Mouse (Mus musculus): Measurements from ENCODE around the gene Ablim1. TPM values are rescaled to one million over a fixed set of nuclear protein-coding genes. Genes with fewer than 3 reads are reported as not detected.
A peak's percentile ranks its signal among the peaks of the same experiment; 100 is the strongest.

Gene Ablim1
- total and polyA plus RNA-seq, 3 experiments = 101 to 454 (median 418) TPM

GRCm38 (mm10) chr19:57266374-57267085 is 48.2 kb downstream of the Ablim1 start:
- TF ChIP-seq POLR2A (IDR thresholded peaks at IDR 0.05; ENCODE audit: insufficient read depth, low read depth, low read length) (peak; percentile 52; the same call in 1 of the 2 replicates), EP300 (IDR thresholded peaks at IDR 0.05; ENCODE audit: insufficient read depth, low read depth, low read length) (peak; percentile 94), CTCF (IDR thresholded peaks at IDR 0.05) (peak; percentile 44)
- peaks cover 6% of the 10 kb centered on the region for H3K79me2 ChIP-seq (replicated peaks; ENCODE audit: control insufficient read depth, insufficient read depth, low read length)
- no peak overlapping the region for H3K4me3 ChIP-seq
- H3K27me3 ChIP-seq (ENCODE audit: control insufficient read depth, insufficient read depth, low read length) = no peaks in the 10 kb centered on the region
- peaks cover 41% of the 10 kb centered on the region for H3K36me3 ChIP-seq (ENCODE audit: control insufficient read depth, insufficient read depth, low read length)
- peak; percentile 56 to 74 for DNase-seq
- peaks cover 42% of the 10 kb centered on the region for H3K4me1 ChIP-seq (ENCODE audit: control insufficient read depth, insufficient read depth, low read length)
- intact Hi-C loops (cut with DNase I) = loop anchor here (1.0 to 2.0 kb wide), 4 partner anchors 28 to 69 kb away; partner anchors contain the start of gene Ablim1
- H3K9ac ChIP-seq (ENCODE audit: low read depth, low read length) = no peak overlapping the region
- 24% methylated on average over 10 of the region's 10 CpGs for WGBS
- H3K27ac ChIP-seq = peak overlapping the region; percentile 93

DNA sequence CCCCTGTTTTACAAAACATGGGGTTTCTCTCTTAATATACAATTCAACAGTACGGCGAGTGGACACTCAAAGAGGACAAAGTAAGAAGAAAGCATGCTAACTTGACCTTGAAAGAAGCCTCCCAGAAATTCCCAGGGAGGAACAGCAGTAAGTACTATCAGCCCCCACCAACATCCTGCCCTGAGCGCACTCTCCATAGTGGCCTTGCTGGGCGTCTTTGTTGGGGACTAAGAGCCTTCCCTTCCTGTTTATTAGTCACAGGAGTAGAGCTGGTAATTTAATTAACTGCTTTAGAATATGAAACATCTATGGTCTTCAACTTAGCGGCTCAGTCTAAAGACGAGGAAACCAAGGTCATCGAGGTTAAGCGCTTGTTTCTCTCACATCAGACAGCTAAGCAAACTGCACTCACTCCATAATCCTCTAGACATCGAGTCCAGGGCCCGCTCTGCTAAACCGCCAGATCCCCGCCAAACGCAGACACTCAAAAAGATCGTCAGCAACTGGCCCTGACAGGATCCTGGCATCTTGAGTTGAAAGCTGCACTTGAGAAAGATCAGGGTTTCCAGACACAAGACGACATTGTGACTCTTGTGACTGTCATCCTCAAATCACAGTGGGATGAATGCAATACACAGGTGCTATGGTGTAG is 50.3 kb downstream of the Ablim1 start:
- no peak for TF ChIP-seq CTCF (IDR thresholded peaks at IDR 0.05)
- TF ChIP-seq EP300 (IDR thresholded peaks at IDR 0.05; ENCODE audit: insufficient read depth, low read depth, low read length) = 0 out of 2 replicates have a peak, but pooled peaks have one; percentile 80
- no peak; the same call in 1 of the 2 replicates for TF ChIP-seq POLR2A (IDR thresholded peaks at IDR 0.05; ENCODE audit: insufficient read depth, low read depth, low read length)
- Histone ChIP-seq H3K4me3 (peak overlapping the region; percentile 34; the same call in 1 of the 2 replicates), H3K36me3 (ENCODE audit: control insufficient read depth, insufficient read depth, low read length) (peaks cover 24% of the 10 kb centered on the region), H3K27ac (peak overlapping the region; percentile 93), H3K4me1 (ENCODE audit: control insufficient read depth, insufficient read depth, low read length) (peaks cover 35% of the 10 kb centered on the region), H3K9ac (ENCODE audit: low read depth, low read length) (peak overlapping the region; percentile 57), H3K79me2 (replicated peaks; ENCODE audit: control insufficient read depth, insufficient read depth, low read length) (peaks cover 4% of the 10 kb centered on the region), H3K27me3 (ENCODE audit: control insufficient read depth, insufficient read depth, low read length) (no peaks in the 10 kb centered on the region)
- intact Hi-C loops (cut with DNase I) = loop anchor here (5.0 kb wide), 2 partner anchors 42 to 102 kb away; no protein-coding TSS in a partner anchor
- DNase-seq = peak; percentile 56 to 61
- 32% methylated on average over 15 of the region's 15 CpGs for WGBS

DNA sequence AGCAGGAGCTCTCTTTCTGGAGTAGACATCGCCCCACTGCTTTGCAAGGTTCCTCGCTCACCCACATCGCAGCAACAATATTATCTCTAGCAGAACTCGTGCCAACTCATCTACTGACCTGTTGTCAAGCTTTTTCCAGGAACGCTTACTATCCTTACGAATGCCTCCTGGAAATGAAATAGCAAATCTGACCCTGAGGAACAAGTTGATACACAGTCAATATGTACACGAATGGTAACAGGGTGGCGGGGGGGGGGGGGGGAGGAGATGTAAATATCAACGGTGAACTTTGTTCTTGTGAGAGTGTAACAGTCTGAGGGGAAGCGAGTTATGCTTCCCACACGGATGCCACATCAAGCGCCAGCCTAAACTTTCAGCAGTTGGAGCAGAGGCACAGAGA is 56.9 kb downstream of the Ablim1 start:
- WGBS = 53% methylated on average over 12 of the region's 12 CpGs
- H3K4me1 ChIP-seq (ENCODE audit: control insufficient read depth, insufficient read depth, low read length) = peaks cover 17% of the 10 kb centered on the region
- TF ChIP-seq CTCF (IDR thresholded peaks at IDR 0.05) (no peak), POLR2A (IDR thresholded peaks at IDR 0.05; ENCODE audit: insufficient read depth, low read depth, low read length) (no peak), EP300 (IDR thresholded peaks at IDR 0.05; ENCODE audit: insufficient read depth, low read depth, low read length) (no peak)
- peak overlapping the region; percentile 43; the same call in 1 of the 2 replicates for H3K27ac ChIP-seq
- H3K36me3 ChIP-seq (ENCODE audit: control insufficient read depth, insufficient read depth, low read length) = peaks cover 32% of the 10 kb centered on the region
- intact Hi-C loops (cut with DNase I) = no loop called here
- no peak overlapping the region for H3K4me3 ChIP-seq
- no peaks in the 10 kb centered on the region for H3K27me3 ChIP-seq (ENCODE audit: control insufficient read depth, insufficient read depth, low read length)
- H3K79me2 ChIP-seq (replicated peaks; ENCODE audit: control insufficient read depth, insufficient read depth, low read length) = peaks cover 6% of the 10 kb centered on the region
- H3K9ac ChIP-seq (ENCODE audit: low read depth, low read length) = no peak overlapping the region
- DNase-seq = no peak

- peaks cover 28% of the 10 kb centered on the region for H3K36me3 ChIP-seq (ENCODE audit: control insufficient read depth, insufficient read depth, low read length)
- H3K79me2 ChIP-seq (replicated peaks; ENCODE audit: control insufficient read depth, insufficient read depth, low read length) = peaks cover 6% of the 10 kb centered on the region
- peak overlapping the region; percentile 43 for H3K27ac ChIP-seq
- 46% methylated on average over 9 of the region's 9 CpGs for WGBS
- no peak for TF ChIP-seq EP300 (IDR thresholded peaks at IDR 0.05; ENCODE audit: insufficient read depth, low read depth, low read length)
- TF ChIP-seq POLR2A (IDR thresholded peaks at IDR 0.05; ENCODE audit: insufficient read depth, low read depth, low read length) = no peak
- no peak for TF ChIP-seq CTCF (IDR thresholded peaks at IDR 0.05)
- intact Hi-C loops (cut with DNase I) = no loop called here
- no peaks in the 10 kb centered on the region for H3K27me3 ChIP-seq (ENCODE audit: control insufficient read depth, insufficient read depth, low read length)
- peaks cover 14% of the 10 kb centered on the region for H3K4me1 ChIP-seq (ENCODE audit: control insufficient read depth, insufficient read depth, low read length)
- no peak overlapping the region for H3K9ac ChIP-seq (ENCODE audit: low read depth, low read length)
- no peak for DNase-seq
- H3K4me3 ChIP-seq = no peak overlapping the region
Observed at GRCm38 (mm10) chr19:57256666-57257065, 58.1 kb downstream of the Ablim1 start.

DNA sequence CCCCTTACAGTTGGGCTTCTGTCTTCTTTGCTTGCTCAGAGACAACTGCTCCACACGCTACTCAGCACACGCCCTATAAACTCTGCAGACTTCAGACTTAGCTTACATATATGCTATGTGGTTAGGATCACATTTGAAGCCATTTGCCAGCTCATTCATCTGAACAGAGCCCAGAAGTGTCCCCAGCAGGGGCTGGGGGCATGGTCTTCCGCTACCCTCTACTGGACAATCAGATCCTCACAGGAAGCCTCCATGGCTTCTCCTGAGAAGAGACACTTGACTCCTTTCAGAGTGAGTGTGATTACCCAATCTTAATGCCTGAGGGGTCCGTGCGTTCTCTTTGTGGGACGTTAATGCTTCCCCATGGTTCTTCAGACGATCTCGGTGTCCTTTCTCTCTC is 59.6 kb downstream of the Ablim1 start:
- DNase-seq = peak in 1 of 2 experiments; percentile 20
- Histone ChIP-seq H3K27me3 (ENCODE audit: control insufficient read depth, insufficient read depth, low read length) (no peaks in the 10 kb centered on the region), H3K9ac (ENCODE audit: low read depth, low read length) (no peak overlapping the region), H3K36me3 (ENCODE audit: control insufficient read depth, insufficient read depth, low read length) (peaks cover 26% of the 10 kb centered on the region), H3K79me2 (replicated peaks; ENCODE audit: control insufficient read depth, insufficient read depth, low read length) (peaks cover 6% of the 10 kb centered on the region), H3K4me1 (ENCODE audit: control insufficient read depth, insufficient read depth, low read length) (peaks cover 12% of the 10 kb centered on the region), H3K27ac (peak overlapping the region; percentile 31; the same call in 1 of the 2 replicates), H3K4me3 (no peak overlapping the region)
- intact Hi-C loops (cut with DNase I) = no loop called here
- WGBS = 82% methylated on average over 8 of the region's 8 CpGs
- TF ChIP-seq CTCF (IDR thresholded peaks at IDR 0.05) (peak; percentile 73), POLR2A (IDR thresholded peaks at IDR 0.05; ENCODE audit: insufficient read depth, low read depth, low read length) (no peak), EP300 (IDR thresholded peaks at IDR 0.05; ENCODE audit: insufficient read depth, low read depth, low read length) (no peak)

All from heart, adult 2 months (tissue).